Mouse (Mus musculus): ENCODE data around the gene Grhl3.

Grhl3 gene

GRCm38 (mm10) chr4:135575365-135576140 is 2.1 kb upstream of the Grhl3 start:
- no peak for DNase-seq (ENCODE audit: low spot score)

- DNase-seq (ENCODE audit: low spot score): no peak
Observed at GRCm38 (mm10) chr4:135572276-135572675, 1.2 kb downstream of the Grhl3 start.

GRCm38 (mm10) chr4:135571037-135571550 is 2.3 kb downstream of the Grhl3 start:
- DNase-seq (ENCODE audit: low spot score): no peak

DNA sequence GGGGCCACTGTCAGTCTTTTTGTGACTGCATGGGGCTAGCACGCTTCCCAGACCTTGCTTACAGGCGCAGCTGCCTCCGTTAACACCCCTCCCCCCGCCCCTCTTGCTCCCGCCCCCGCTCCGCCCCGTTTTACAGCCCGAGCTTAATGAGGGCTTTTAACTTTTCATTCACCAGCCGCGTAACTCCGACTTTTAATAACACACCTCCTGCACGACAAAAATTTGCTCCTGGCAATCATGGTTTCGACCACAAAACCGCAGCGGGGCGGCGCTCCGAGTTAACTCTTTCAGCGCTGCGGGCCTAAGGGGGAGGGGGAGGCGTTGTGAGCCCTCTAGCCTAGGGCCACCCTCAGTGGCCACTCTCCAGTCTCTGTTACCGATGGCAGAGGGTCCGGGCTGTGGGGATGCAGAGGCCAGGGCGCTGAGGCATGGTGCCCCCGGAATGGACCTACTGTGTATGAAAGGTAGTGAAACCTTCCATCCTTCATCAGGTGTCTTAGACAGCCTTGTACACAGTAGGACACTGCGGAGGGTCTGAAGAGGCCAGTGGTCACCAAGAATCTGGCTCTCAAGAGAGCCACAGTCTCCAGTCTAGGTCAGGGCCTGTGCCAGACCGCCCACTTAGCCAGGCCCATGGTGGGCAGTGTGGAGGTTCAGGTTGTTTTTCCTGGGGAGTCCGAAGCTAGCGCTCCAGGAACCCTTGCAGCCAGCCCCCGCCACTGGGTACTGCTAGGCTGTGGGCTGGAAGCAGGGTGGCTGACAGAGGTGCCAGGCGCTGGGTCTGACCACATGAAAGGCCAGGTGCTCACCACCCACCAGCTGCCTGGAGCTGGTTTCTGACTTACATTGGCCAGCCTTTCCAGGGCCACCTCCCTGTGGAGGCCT is 3.0 kb downstream of the Grhl3 start:
- peak; percentile 77 for DNase-seq (ENCODE audit: low spot score)

DNA sequence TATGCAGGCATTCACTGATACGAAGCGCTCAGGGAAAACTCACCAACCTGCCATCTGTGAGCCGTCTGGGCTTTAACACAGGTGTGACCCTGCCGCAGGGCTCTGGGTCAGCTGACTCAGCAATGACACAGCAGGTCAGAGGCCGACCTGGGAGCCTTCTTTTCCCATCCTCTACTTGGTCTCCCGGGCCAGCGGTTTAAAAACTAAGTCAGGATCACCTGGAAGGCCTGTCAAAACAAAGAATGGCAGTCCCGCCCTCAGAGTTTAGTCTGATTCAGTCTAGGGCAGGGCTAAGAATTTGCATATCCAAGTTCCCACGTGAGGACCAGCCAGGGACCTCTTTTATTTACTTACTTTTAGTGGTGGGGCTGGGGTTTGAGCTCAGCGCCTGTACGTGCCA is 4.2 kb downstream of the Grhl3 start:
- DNase-seq (ENCODE audit: low spot score): no peak

- DNase-seq (ENCODE audit: low spot score): no peak
Observed at GRCm38 (mm10) chr4:135567484-135567883, 5.9 kb downstream of the Grhl3 start.

DNA sequence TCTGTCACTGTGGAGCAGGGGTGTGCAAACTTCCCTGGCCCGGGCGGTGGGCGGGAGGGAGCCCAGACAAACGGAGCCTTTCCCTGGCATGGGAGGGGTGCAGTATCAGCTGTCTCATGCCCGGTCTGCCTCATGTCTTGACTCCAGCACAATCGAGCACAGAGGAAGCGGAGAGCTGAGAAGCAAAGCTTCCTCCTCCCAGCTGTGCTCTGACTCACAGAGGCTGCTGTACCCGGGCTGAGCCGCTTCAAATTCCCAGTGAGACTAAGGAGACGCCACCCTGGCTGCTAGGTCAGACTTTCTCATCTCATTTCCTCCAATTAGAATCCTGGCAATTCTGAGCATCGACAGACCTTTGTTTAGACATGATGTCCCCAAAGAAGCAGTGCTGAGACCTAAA is 6.4 kb downstream of the Grhl3 start:
- no peak for DNase-seq (ENCODE audit: low spot score)

GRCm38 (mm10) chr4:135565400-135565799 is 8.0 kb downstream of the Grhl3 start:
- DNase-seq (ENCODE audit: low spot score): no peak

DNA sequence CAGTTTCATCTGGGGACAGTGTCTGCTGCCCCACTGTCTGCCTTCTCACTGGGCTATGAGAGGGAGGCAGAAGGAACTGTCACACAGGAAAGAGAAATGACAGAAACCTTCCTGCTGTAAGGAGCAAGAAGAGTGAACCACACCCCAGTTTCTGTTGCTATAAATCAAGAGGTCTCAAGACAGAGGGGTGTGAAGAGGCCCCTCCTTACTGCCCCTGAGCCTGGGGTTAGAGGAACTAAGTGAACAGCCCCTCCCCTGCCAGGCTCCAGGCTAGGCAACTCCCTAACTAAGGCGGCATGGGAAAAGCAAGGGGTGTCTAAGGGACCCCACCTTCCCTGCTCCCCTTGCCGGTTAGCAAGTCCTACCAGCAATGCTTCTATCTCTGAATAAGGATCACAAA is 9.6 kb downstream of the Grhl3 start:
- no peak for DNase-seq (ENCODE audit: low spot score)

- no peak for DNase-seq (ENCODE audit: low spot score)
Observed at GRCm38 (mm10) chr4:135549323-135549722, 24.1 kb downstream of the Grhl3 start.

GRCm38 (mm10) chr4:135548521-135549077 is 24.8 kb downstream of the Grhl3 start:
- no peak for DNase-seq (ENCODE audit: low spot score)

DNA sequence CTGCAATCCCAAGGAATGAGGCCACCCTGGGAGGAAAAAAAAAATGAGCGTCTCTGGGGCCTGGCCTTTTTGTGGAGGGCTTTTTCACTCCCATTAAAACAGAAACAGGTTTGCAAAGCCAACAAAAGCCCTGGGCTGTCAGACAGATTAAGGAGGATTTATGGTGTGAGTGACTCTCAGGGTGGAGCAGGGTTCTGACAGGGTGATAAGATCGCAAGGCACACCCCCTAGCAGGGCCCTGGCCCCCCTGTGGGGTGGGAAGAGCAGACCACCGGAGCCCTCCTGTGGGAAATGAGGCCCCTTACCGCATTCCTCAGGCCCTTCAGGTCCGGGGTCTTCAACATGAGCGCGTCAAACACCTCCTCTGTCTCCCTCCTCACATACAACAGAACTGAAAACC is 25.3 kb downstream of the Grhl3 start:
- DNase-seq (ENCODE audit: low spot score): peak; percentile 58

DNA sequence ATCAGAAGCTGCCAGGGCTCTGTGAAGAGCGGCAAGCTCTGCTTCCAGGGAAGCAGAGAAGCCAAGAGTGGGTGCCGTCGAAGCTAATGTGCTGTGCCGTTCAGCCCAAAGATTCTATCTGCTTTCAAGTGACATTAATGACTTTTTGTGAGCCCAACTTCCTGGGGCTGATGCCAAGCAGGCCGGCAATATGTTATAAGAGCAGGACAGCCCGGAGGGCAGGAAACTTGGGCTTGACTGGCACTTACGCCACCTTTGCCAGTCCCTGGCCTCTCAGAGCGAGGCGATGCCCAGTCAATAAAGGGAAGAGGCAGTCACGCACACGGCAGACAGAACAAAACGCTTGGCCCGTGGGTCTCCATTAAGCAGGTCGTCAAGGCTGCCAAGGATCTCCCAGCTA is 25.9 kb downstream of the Grhl3 start:
- DNase-seq (ENCODE audit: low spot score): no peak

- DNase-seq (ENCODE audit: low spot score): no peak
Observed at GRCm38 (mm10) chr4:135546793-135547192, 26.6 kb downstream of the Grhl3 start.

- DNase-seq (ENCODE audit: low spot score): no peak
Observed at GRCm38 (mm10) chr4:135546008-135546407, 27.4 kb downstream of the Grhl3 start.

- peak; percentile 42 for DNase-seq (ENCODE audit: low spot score)
Observed at GRCm38 (mm10) chr4:135545080-135545511, 28.3 kb downstream of the Grhl3 start.

DNA sequence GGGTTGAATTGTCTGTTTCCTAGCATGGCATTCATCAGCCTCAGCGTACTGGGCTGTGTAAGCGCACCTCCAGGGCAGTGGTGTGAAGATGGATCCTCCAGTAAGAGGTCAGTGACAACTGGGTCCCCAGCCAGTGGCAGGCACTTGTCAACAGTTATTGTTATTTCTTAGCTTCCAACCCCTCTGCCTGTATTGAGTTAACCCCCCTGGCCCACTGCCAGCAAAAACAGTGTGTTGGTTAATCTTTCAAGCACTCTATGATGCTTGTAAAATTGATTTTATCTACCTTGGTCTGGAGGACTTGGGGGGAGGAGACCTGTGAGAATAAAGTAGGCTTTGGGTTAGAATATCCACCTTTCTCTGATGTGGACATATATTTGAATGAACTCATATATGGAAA is 29.1 kb downstream of the Grhl3 start:
- no peak for DNase-seq (ENCODE audit: low spot score)

- no peak for DNase-seq (ENCODE audit: low spot score)
Observed at GRCm38 (mm10) chr4:135540057-135540456, 33.4 kb downstream of the Grhl3 start.

- DNase-seq (ENCODE audit: low spot score): no peak
Observed at GRCm38 (mm10) chr4:135539056-135539455, 34.4 kb downstream of the Grhl3 start.

DNA sequence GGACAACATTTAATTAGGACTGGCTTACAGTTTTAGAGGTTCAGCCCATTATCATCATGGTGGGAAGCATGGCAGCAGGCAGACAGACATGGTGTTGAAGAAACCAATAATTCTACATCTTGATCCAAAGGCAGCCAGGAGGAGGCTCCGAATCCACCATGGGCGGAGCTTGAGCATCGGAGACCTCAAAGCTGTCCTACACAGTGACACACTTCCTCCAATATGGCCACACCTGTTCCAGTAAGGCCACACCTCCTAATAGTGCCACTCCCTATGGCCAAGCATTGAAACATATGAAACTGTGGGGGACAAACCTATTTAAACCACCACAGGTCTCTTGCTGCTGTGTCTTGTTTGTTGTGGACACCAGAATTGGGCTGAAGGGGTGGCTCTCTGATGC is 38.4 kb downstream of the Grhl3 start:
- no peak for DNase-seq (ENCODE audit: low spot score)

GRCm38 (mm10) chr4:135533001-135533400 is 40.4 kb downstream of the Grhl3 start:
- no peak for DNase-seq (ENCODE audit: low spot score)

GRCm38 (mm10) chr4:135531771-135532613 is 41.4 kb downstream of the Grhl3 start:
- no peak for DNase-seq (ENCODE audit: low spot score)

Data from embryo, embryonic 10.5 days (tissue).